Mouse (Mus musculus): ENCODE measurements around the gene Trem2.
"Not testable (repeated sequence)": the region's sequence is repeated elsewhere in the genome, so short reads cannot be mapped to it uniquely, and the experiment has no call there.

Trem2 gene

GRCm38 (mm10) chr17:48346231-48346630 lies at the start of gene Trem2:
TSS of gene Trem2 (plus strand) at chr17:48346401.
- in situ Hi-C loops (cut with MboI, MseI): no loop called here

- in situ Hi-C loops (cut with MboI, MseI): loop anchor here in 1 of 2 experiments (10.0 to 25.0 kb wide), 2 partner anchors 784 to 1138 kb away; partner anchors contain the start of gene Mocs1
Observed at GRCm38 (mm10) chr17:48299203-48299602, 47.0 kb upstream of the Trem2 start, which contains the start of gene Treml2. TSS of gene Treml2 (plus strand) at chr17:48299498.

GRCm38 (mm10) chr17:48299756-48300155 lies 46.4 kb upstream of the Trem2 start:
- in situ Hi-C loops (cut with MboI, MseI): loop anchor here in 1 of 2 experiments (5.0 to 25.0 kb wide), 3 partner anchors 108 to 1138 kb away; partner anchors contain the start of genes Mocs1 and Nfya

GRCm38 (mm10) chr17:48300199-48300598 lies 46.0 kb upstream of the Trem2 start:
- in situ Hi-C loops (cut with MboI, MseI): loop anchor here in 1 of 2 experiments (5.0 kb wide), 1 partner anchor 107 kb away; the partner anchor contains the start of gene Nfya

DNA sequence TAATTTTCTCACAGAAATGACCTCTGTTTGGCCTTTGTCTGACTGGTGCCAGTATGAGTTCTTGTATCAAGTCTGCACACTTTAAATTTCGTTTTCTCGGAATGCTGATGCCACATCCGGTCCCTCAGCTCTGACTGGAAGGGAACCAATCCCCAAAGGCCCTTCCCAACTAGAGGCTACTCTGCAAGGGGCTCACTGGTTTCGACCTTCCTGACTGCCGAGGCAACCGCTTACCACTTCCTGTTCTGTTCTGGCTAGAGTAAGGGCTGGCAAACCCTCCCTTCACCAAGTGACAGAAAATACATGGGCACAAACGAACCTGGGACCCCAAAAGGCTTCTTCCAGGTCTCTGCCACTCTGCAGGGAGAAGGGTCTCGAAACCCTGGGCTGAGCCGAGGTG lies 45.3 kb upstream of the Trem2 start:
- in situ Hi-C loops (cut with MboI, MseI): loop anchor here in 1 of 2 experiments (5.0 kb wide), 1 partner anchor 106 kb away; the partner anchor contains the start of gene Nfya

DNA sequence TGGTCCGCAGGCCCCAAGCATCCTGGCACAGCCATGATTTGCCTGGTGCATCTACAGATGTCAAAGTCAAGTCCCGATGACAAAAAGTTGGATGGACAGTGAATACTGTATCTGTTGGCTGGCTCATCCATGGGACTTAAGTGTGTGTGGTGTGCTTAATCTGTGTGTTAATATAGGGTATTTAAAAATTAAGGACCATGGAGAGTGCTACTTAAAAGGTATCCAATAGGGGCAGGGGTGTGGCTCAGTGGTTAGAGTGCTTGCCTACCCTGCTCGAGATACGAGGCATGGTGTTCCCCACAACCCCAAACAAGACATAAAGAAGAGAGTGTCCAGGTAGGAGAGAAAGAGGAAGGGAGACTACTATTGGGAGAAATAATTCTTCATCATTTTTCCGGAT lies 44.4 kb upstream of the Trem2 start:
- in situ Hi-C loops (cut with MboI, MseI): loop anchor here in 1 of 2 experiments (5.0 kb wide), 1 partner anchor 106 kb away; the partner anchor contains the start of gene Nfya

DNA sequence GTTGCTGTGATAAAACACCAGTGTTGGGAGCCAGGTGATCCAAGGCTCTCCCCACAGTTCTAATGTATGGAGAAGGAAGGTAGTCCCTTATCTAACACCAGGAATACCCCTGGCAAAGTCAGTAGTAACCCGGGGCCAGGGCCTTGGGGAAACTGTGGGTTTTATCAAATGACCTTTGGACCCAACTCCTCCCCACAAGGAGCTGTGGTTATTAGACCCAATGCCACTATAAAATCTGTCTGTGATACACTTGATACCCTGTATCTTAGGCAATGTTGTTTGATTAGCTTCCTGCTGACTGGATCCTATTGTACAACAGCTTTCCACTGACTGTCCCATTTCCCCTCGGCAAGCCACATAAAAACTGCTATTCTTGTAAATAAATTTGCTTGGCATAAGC lies 34.1 kb upstream of the Trem2 start:
- in situ Hi-C loops (cut with MboI, MseI): no loop called here

DNA sequence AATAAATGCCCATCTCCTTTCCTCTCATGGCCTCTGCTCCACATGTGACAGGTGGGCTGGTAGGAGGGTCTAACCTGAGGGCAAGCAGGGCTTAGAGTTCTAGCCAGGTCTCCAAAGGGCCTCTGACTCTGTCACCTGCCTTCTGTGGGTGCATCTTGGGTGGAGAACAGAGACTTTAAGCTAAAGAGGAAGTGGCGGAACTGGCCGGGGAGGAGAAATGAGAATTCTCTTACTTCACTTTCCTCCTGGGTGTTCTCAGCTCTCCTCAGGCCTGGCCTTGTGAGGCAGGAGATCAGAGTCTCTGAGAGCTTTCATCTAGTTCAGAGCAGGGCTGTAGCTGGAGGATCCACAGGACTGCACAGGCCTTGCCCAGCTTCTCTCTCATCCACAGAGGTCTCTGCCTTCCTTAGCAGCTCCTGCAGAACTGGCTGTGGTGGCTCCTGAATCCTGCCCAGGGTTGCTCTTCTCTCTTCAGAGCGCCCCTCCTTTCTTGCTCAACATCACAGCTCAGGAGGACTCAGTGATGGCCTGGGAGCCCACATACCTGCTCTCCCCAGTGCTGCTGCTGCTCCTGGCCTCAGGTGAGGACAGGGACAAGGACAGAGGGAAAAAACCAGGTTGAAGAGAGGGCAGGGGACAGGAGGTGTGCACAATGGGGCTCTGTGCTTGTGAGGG lies 30.2 kb upstream of the Trem2 start, which contains the start of gene B430306N03Rik:
Gene B430306N03Rik, plus strand, starts transcription at position 237 of the 675 bp plus-strand sequence.
- in situ Hi-C loops (cut with MboI, MseI): not testable (repeated sequence)

- in situ Hi-C loops (cut with MboI, MseI): no loop called here
Observed at GRCm38 (mm10) chr17:48318686-48319085, 27.5 kb upstream of the Trem2 start.

DNA sequence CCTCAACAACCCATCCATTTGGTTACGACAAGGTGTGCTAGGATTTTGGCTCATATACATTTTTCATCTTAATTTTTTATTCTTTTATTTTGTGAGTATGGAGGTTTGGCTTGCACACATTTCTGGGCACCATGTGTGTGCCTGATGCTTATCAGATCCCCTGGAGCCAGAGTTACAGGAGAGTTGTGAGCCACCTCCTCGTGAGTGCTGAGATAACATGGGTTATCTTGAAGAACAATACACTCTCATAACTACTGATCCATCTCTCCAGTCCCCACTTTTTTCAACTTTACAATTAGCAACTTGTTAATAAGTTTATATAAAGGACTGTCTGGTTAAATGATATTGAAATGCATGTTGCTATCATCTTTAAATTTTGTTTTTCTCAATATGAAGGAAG lies 24.9 kb upstream of the Trem2 start:
- in situ Hi-C loops (cut with MboI, MseI): no loop called here

GRCm38 (mm10) chr17:48323236-48323635 lies 23.0 kb upstream of the Trem2 start:
- in situ Hi-C loops (cut with MboI, MseI): no loop called here

DNA sequence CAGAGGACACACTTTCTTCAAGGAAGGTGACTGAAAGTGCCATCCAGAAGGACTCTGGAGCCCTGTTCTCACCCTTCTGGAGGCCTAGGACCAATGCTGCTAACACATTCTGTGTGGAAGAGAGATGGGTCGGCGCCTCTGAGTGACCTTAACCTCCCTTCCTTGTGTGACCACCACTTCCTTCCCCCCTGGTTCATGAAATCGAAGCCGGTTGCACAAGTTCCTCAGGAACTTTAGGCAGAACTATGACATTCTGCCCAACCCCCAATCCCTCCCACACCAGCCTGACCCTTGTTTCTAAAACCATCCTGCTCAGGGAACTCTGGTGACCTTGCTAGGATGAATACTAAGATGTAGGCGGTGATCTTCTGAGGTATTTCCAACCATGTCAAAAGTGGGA lies 21.9 kb upstream of the Trem2 start:
- in situ Hi-C loops (cut with MboI, MseI): no loop called here

GRCm38 (mm10) chr17:48325093-48325492 lies 21.1 kb upstream of the Trem2 start:
- in situ Hi-C loops (cut with MboI, MseI): no loop called here

- in situ Hi-C loops (cut with MboI, MseI): no loop called here
Observed at GRCm38 (mm10) chr17:48325638-48326037, 20.6 kb upstream of the Trem2 start.

DNA sequence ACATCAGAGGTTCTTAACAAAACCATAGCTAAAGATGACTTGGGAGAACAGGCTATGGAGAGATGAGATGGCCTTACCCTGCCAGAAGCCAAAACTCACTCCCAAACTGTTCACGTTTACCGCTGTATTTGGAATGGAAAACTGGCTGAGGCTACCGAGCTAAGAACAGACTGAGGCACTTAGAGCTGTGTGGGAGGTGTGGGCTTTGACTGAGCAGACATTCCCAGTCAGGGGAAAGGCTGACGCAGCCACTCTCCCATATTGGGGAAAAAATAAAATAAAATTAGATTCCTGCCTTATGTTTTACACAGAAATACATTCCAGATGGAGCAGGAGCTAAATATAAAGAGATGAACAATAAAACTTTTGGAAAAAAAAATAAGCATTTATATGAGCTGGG lies 19.5 kb upstream of the Trem2 start:
- in situ Hi-C loops (cut with MboI, MseI): no loop called here

- in situ Hi-C loops (cut with MboI, MseI): no loop called here
Observed at GRCm38 (mm10) chr17:48332524-48332923, 13.7 kb upstream of the Trem2 start.

GRCm38 (mm10) chr17:48334186-48334585 lies 12.0 kb upstream of the Trem2 start:
- in situ Hi-C loops (cut with MboI, MseI): no loop called here

DNA sequence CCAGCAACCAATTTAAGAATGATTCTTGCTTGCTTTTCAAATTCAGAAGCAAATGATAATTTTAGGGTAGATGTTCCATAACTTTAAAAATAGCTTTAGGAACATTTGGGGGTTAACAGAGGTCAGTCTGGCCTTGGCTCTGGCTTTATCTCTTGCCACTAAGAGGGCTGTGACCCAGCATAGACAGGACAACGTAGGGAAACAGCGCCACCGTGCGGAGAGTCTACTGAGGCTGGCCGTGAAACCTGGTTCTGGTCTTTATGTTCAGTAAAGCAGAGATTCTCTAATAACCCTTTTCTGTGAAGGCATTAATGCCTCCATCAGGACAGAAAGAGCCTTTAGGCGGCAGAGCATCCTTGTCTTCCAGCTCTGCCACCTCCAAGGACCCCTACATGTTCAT lies 9.3 kb upstream of the Trem2 start:
- in situ Hi-C loops (cut with MboI, MseI): loop anchor here (5.0 kb wide), 3 partner anchors 50 to 220 kb away; no protein-coding TSS in a partner anchor

GRCm38 (mm10) chr17:48340267-48340666 lies 5.9 kb upstream of the Trem2 start:
- in situ Hi-C loops (cut with MboI, MseI): no loop called here

DNA sequence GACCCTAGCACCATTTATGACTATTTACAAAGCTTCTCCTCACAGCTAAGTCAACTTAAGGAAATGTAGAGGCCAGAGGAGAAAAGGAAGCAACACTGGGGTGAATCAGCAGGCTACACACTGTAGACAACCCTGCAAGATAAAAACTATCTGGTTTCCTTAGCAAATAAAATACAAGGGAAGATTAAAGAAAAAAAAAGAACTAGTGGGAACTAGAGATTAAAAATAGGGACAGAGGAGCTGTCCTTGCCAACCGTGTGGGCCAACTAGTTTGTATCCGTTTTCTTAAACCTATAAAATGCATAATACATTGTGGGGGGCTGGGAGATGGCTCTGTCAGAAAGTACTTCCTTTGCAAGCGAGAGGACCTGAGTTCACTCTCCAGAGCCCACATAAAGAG lies 4.3 kb upstream of the Trem2 start:
- in situ Hi-C loops (cut with MboI, MseI): no loop called here

GRCm38 (mm10) chr17:48343065-48343464 lies 3.1 kb upstream of the Trem2 start:
- in situ Hi-C loops (cut with MboI, MseI): no loop called here

- in situ Hi-C loops (cut with MboI, MseI): no loop called here
Observed at GRCm38 (mm10) chr17:48345824-48346223, 377 bp upstream of the Trem2 start.

DNA sequence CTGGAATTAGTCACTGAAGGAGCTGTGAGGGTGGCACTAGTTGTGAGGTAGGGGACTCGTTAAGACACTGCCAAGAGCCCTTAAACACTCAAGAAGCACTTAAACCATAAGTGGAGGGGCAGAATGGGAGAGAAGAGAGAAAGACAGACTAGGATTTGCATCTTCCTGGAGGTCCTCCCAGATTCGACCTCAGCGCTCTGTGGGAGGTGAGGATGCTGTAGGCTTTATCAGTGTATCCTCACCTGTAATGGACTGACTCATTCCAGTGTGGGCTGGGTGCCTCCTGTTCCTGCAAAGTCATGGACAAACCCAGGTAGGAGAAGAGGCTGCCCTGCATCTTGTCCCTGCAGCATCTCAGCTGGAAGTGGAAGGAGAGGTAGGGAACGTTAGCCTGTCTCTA lies 633 bp downstream of the Trem2 start:
- in situ Hi-C loops (cut with MboI, MseI): no loop called here
